Mouse (Mus musculus) heart, postnatal 10 days (tissue): ENCODE results near the gene Zhx3. TPM values are rescaled to one million over a fixed set of nuclear protein-coding genes. Genes with fewer than 3 reads are reported as not detected.
A peak's percentile ranks its signal among the peaks of the same experiment; 100 is the strongest.

Source experiments
- DNase-seq, 2 experiments: peaks; one replicate each; pipeline ENCODE4 v3.0.0; 2021
- intact Hi-C: fragments of 180-260 bp; cut with DNase I; formaldehyde crosslinking; loops from one replicate; pipeline ENCODE4 v1.15.1; 2025
- total RNA-seq, 2 experiments: library from RNA; stranded (reverse); gene quantifications; 2 replicates each; pipeline ENCODE4 v1.2.3; 2021

Zhx3 gene
- total RNA-seq, 2 experiments from 2014 or later = 39.1 to 56.8 TPM

DNA sequence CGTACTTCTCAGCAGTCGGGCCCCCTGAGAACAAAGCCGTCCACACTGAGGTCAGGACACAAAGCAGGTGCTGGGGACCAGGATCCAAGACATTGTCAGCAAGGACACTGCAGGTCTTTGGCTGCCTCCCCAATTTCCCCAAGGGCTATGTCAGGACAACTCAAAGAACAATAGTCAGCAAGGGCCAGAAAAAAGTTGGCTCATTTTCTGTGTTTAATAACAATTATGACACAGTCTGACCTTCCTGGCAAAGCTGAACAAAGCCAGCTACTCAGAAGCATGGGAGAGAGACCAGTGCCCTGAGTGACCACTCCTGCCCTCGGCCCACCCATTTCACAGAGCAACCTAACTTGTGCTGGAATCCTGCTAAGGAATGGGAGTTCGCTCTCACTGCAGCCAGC lies 106.4 kb downstream of the Zhx3 start:
- DNase-seq = peak; percentile 86 to 88

DNA sequence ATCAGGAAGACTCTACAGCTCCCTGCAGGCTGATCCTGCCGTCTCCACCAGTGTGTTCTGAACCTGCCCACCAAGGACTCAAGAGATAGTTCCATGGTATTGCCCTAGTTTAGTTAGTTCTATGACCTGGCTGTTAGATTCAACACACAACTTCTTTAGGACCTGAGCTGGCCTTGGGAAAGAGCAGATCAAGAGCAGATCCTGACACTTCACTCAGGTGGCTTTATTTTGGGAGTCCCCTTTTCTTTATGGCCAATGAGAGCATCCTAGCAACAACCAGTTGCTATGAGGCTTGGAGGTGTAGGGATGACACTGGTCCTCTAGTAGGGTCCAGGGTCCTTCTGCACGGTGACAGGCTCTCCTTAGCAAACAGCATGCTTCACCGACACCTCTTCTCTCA lies 107.7 kb downstream of the Zhx3 start:
- DNase-seq = no peak
- intact Hi-C loops = loop anchor here (2.0 kb wide), 1 partner anchor 32 kb away; no protein-coding TSS in a partner anchor

More for the DNA sequence above, 106.4 kb downstream of the Zhx3 start:
- intact Hi-C loops = no loop called here

DNA sequence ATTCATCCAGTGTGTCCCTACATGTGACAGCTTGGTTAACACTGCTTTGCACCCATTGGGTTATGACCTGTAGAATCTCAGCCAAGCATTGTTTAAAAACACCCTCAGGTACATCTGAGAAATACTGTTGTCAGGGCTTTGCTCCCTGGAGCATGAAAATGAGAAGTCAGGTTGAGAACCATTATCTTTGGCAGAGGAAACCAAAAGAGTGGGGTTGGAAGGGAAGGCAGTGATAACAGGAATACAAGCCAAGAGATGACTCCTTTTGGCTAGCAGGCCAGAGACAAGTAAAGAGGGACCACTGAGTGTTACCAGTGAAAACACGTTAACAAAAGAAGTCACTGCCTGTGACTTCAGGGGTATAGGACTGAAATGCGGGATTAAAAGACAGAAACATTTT lies 108.4 kb downstream of the Zhx3 start:
- DNase-seq = no peak
- intact Hi-C loops = loop anchor here (2.0 kb wide), 1 partner anchor 32 kb away; no protein-coding TSS in a partner anchor

DNA sequence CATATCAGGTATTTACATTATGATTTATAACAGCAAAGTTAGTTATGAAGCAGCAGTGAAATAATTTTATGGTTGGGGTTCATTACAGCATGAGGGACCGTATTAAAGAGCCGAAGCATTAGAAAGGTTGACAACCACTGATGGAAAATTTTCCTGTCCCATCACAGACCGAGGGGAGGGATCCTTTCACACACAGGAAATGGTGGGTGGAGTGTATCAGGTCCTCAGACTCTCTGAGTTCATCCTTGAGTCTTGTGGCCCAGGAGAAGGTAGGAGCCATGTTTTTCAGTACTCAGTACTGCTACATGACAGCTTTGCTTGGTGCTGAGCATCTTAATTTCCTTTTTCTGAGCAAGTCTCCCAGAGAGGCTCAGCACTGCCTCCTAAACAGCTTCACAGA lies 109.0 kb downstream of the Zhx3 start:
- intact Hi-C loops = loop anchor here (2.0 kb wide), 1 partner anchor 31 kb away; no protein-coding TSS in a partner anchor
- DNase-seq = no peak

DNA sequence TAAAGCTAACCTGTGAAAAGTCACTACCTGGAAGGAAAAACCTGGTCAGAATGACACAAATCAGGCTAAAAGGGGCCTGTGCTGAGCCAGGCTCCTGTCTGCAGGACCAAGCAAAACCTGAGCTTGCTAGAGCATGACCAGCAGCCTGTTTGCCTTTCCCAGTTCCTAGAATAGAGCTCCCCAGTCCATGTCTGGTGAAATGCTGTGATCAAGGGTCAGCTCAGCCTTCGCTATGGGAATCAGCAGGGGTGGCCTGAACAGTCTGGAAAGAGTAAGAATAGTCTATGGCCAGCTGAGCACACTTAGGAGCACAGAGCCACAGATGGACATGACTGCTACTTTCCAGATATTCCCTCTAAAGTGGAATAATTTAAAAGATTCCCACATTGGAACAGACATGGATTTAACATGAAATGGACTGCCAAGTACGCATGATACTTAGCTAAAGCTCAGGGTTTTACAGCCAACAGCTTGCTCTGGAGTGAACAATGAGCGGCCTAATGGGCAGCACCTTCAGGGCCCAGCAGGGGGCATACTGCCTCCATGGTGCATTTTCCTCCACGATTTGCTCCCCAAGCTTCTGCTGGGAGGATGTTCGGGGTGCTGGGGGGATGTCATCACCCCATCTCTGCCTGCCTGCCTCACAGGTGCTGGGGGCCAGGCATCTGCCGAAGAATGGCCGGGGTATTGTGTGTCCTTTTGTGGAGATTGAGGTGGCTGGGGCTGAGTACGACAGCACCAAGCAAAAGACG lies 112.2 kb downstream of the Zhx3 start:
- intact Hi-C loops = loop anchor here (1.0 kb wide), 1 partner anchor 127 kb away; no protein-coding TSS in a partner anchor
- DNase-seq = peak; percentile 42 to 65

DNA sequence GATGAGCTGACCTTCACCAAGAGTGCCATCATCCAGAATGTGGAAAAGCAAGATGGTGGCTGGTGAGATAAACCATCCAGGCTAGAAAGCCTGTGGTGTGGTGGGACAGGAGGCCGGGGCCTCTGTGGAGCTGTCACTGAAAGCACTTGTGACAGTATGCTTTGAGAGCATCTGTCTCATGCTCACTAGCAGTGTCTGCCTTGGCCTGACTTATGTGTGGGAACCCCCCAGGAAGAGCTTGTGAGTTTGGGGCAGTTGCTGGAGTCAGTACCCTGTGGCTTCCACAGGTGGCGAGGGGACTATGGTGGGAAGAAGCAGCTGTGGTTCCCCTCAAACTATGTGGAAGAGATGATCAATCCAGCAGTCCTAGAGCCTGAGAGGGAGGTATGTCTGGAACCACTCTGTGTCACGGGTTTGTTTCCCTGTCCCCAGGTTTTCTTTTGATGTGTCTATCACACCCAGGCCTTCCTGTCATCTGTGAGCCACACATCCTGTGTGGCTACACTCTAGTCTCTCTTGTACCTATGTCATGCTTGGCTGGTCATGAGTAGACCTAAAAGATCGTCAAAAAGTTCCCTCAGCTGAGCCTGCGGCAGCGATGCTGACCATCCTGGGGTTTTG lies 116.1 kb downstream of the Zhx3 start:
- DNase-seq = no peak
- intact Hi-C loops = no loop called here

DNA sequence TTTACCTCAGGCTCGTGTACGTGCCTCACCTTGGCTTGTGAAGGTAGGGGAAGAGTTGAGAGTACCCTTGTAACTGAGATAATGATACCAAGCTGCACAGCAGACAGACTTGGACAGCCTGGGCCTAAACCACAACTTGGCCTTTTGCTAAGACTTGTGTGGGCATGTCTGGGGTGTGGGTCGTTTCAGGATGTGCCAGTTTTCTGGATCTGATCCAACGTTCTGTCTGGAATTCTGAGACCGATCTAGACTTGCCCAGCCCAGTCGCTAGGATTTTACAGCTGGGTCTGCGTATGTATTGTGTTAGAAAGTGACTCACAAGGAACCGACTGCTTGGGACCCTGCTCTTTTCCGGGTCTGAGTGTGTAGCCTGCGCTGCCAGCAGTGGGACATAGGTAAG lies 125.7 kb downstream of the Zhx3 start:
- DNase-seq = no peak

DNA sequence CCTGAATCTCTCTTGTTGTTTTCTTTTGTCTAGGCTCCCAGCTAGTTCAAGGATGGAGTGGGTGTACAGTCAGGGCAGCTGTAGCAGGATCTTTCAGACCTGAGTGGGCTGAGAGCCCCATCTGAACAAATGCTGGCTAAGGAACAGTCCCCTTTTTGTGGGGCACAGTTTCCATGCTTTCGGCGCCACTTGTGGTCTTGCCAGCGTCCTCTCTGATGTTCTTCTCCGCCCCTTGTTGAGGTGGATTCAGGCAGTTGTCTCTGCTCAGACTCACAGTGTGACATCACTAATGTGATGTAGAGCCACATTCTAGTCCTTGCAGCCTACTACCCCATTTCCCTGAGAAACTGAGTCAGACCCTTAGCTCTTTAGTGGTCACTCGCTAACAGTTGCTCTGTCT lies 126.2 kb downstream of the Zhx3 start:
- no peak for DNase-seq
- intact Hi-C loops = no loop called here

More for the DNA sequence above, 125.7 kb downstream of the Zhx3 start:
- intact Hi-C loops = no loop called here

DNA sequence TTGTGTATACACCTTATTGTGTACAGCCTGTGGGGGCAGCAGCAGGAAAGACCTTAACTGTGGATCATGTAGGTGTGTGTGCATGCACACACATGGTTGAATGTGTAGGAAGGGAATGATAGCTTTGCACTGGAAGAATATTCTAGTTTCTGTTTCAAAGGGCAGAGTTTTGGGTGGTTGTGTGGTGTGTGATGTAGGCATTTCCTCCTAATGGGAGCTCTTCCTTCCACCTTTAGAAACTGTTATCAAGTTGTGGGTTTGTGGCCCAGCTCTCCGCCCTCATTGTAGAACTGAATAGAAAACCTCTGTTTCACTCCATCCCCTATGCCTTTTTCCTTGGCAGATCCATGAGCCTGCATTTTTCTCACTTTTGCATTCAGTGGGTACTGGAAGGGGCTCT lies 127.3 kb downstream of the Zhx3 start:
- DNase-seq = no peak
- intact Hi-C loops = no loop called here

DNA sequence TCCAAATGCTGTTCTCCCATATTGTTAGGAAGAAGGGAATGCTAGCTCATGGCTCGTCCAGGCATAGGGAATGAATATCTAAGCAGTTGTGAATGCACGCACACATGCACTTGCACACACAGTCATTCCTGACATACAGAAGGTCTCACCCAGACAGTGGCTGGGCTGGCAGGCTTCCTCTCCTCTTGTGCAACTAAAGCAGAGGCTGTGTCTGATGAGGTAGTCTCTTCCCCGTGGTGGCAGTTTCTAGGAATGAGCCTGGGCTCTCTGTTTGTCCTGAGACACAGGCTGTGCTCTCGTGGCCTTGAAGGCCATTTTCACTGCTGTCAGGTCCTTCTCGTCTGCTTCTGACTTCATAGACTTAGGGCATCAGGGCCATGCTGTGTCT lies 128.0 kb downstream of the Zhx3 start:
- intact Hi-C loops = no loop called here
- no peak for DNase-seq

DNA sequence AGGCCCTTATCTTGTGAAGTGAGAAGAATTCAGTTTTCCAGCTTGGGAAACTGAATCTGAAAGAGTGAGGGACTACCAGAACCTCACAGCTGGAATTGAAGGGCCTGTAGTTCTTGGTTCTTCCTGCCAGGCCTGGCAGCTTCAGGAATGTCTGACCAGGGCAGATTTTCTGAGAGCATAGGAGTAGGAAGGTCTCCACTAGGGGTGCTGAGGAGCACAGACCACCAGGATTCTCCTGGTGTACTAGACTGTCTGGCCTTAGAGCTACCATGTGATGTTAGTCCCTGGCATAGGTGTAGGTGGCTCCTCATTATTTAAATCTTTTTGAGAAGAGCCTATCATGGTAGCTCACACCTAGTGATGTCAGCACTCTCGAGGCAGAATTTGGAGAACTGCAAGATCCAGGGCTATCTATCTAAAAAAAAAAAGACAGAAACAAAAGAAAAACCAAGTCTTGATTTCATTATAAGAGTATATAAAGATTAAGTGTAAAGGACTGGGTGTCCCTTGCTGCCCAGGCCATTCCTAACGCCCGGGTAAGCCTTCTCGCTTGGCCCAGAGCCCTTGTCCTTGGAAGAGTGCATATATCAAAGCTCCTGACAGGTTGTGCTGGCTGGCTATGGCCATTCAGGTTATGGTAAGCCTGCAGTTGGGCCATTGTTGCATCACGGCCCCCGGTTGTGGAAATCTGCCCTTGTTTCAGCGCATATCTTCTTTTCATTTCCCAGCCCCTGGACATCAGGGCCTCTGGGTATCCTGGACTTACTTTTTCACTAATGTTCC lies 128.6 kb downstream of the Zhx3 start:
- peak; percentile 85 to 88 for DNase-seq
- intact Hi-C loops = no loop called here

DNA sequence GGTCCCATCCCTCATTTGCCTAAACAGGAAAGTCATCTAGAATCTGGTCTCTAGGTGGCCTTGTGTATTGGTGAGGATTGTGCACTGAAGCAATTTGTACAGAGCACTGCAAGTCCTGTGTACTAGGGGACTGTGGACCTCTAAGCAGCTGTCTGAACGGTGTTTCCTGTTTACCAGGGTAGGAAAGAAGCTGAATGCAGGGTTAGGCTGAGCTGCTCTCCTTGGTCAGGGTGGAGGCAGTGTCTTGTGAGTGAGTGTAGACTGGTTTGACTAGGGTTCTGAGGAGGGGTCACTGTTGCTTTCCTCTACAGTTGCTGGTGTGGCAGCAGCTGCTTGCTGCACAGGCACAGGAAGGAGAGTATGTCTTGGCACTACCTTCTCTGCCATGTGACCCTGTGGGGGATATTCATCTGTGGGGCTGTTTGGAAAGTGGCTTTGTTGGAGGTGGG lies 130.6 kb downstream of the Zhx3 start:
- no peak for DNase-seq
- intact Hi-C loops = no loop called here

DNA sequence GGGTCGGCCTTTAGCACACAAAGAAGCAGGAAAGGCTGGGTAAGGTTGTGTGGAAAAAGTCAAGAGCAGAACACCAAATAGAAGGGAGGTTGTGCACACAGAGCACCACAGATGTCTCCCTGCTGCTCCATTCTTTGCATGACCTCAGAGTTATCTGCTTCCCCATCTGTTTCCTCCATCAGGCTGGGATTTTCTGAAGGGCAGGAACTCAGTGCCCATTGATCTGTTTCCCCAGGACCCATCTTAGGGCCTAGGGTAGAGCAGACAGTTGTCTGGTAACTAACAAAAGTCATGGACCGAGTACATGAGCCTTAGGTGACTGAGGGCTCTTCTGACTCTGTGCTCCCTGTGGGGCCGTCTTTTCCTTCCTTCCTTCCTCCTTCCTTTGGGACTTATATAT lies 131.2 kb downstream of the Zhx3 start:
- no peak for DNase-seq
- intact Hi-C loops = no loop called here

DNA sequence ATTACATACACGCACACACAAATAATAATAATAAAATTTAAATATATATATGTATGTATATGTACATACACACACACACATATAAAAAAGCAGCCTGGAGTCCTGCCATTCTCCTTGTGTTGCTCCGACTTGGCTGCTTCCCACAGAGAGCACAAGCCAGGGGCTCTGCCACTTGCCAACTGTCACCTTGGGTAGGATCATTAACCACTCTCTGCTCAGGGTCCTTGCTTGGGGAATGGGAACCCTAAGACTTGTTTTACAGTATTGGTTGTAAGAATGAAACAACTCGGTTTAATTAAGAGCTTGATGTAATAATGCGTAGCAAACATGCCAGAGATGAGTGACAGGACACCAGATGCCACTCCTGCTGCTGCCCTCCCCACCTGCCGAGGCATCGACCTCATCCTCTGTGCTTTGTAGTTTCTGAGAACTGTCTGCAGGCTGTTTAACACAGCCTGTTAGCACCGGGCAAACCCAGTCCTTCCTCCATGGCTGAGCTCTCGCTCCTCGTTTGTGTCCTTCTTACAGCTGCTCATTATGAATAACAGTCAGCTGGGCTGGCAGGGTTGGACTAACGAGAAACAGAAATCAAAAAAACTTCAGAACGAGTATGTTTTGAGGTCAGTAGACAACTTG lies 132.2 kb downstream of the Zhx3 start:
- intact Hi-C loops = no loop called here
- DNase-seq = no peak

DNA sequence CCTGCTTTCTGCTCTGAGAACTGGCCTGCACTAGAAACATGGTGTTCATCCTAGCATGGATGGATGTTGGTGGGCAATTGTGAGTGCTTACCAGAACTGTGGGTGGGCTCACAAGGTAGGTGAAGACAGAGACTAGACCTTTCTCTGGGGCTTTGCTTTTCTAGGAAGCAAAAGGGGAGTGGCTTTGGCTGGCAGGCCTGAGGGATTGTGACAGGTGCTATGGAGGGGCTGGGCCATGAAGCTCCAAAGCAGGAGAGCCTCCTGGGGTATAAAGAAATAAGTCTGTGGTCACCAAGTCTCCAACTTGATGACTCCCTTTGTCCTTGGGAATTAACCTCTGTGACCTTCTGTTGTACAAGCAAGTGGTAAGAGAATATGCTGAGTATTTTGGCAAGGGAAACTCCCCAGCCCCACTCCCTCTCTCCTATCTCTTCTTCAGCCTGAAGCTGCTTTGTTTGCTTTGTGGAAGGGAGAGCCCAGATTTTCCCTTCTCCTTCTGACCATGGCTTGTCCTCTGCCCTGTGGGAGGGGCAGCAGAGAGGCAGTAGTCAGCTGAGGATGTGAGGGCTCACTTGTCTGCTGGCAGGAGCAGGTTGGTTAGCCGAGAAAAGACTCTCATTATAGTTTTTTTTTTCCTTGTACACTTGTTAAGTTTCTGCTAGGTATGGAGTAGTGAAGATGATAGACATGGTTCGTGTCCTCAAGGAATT lies 133.0 kb downstream of the Zhx3 start:
- intact Hi-C loops = no loop called here
- no peak for DNase-seq

DNA sequence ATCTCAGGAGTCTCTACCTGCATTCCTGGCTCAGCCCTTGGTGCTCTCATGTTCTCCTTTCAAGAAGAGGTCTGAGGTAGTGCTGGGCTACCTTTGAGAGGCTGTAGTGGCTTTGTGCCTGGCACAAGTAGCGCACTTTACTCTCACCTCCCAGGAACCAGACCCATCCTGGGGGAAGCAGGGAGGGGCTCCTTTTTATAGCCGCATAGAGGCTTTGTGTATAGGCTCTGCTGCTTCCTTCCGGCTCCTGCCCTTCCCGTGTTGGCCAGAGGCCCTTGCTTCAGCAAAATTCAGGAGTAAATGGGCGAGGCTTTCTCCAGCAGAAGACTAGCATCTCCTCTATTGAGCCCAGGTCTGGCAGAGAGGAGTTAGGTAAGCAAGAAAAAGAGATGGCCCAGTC lies 134.4 kb downstream of the Zhx3 start:
- intact Hi-C loops = no loop called here

DNA sequence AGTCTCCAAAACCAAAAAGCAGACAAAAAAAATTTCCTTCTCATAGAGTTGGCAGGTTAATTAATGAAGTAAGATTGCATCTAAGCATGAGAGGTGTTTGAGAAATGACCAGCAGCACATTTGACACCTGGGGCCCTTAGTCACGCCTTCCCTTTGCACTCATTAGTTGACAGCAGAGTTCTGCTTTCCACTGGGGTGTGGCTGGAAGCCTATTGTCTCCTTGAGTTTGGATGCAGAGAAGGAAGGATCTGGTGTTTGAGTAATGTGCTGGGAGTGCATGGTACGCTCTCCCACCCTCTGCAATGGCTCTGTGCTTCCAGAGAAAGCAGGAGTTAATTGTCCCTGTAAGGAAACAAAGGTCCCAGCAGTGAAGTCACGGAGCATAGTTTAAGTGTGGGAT lies 136.3 kb downstream of the Zhx3 start:
- no peak for DNase-seq
- intact Hi-C loops = no loop called here

More for the DNA sequence above, 134.4 kb downstream of the Zhx3 start:
- peak in 1 of 2 experiments; percentile 43 for DNase-seq

DNA sequence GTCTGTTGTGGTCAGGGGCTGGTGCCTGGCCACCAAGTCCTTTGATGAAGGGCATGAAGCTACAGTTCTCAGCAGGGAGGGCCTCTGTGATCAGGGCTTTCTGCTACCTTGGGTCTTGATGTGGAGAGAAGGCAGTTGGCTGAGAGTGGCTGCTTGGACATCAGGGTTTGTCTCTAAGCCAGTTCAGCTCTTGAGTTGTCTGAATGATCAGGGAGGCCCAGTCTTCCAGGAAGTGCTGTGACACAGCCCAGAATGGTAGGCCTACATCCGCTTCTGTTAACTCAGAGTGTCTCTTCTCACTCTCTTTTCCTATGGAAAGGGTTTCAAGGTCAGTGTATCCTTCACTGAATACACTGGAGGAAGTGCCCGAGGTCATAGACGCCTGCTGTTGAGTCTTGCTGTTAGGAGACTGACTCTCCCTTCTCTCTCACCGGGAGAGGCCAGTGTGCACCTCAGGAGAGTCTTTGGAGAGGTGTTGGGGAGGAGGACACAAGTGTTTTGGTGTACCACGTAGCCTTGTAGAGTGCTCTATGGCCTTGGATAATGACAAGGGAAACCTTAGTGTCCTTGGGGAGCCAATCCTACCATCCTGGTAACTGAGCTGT lies 137.0 kb downstream of the Zhx3 start:
- DNase-seq = no peak
- intact Hi-C loops = no loop called here

DNA sequence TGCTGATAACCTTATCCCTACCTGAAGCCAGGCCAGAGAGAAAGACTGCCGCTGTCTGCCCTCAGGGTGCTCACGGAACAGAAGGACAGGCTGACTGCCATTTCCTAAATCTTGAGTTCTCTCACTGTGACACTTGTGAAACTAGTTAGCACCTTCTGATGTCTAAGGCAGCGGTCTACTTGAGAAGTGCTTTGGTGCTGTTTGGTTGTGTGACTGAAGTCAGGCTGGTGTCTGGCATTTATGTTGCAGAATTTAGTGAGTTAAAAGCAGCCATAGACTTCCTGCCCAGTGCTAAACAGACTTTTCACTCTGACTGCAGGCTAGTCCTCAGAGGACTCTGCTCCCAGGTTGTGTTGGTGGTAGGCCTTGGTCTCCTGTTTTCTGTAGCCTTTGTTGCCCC lies 138.5 kb downstream of the Zhx3 start:
- no peak for DNase-seq
- intact Hi-C loops = loop anchor here (5.0 kb wide), 1 partner anchor 58 kb away; no protein-coding TSS in a partner anchor

DNA sequence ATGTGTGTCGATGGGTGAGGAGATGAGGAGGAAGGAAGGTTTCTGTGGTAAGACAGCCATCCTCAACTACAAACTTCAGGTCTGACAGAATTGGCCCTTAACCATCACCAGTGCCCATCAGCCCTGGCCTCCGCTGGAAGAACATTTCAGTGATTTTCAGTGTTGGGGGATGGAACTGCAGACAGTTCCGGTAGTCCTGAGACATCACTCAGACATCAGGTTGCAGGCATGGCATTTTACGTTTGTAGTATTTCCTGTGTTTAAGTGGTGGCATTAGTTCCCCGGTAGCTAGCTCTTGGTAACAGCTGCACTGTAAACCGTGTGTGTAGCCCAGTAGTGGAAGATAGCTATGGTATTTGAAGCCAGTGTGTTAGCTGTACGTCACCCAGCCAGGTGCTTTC lies 139.7 kb downstream of the Zhx3 start:
- DNase-seq = peak in 1 of 2 experiments; percentile 16
- intact Hi-C loops = loop anchor here (2.0 to 5.0 kb wide), 2 partner anchors 32 to 59 kb away; no protein-coding TSS in a partner anchor
